Mouse (Mus musculus): Measurements from ENCODE around the gene Pik3ca.

The Pik3ca gene

DNA sequence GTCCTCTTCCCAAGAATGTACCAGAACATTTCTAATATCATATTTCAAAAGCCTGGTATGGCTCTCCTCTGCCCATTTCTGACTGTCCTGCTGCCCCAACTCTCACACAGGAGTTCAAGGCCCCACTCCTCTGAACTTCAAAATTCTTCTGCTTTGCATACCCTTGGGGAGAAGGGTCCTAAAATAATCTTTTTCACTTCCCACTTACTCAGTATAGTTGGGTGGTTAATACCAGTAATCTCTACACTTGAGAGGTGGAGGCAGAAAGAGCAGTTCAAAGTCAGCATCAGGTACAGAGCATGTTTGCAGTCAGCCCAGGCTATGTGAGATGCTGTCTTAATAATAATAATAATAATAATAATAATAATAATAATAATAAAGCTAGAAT is 93.5 kb downstream of the Pik3ca start:
- no peak overlapping the region for H3K4me3 ChIP-seq (replicated peaks; ENCODE audit: low read length)
- no peaks in the 10 kb centered on the region for H3K9me3 ChIP-seq (ENCODE audit: low read length)
- no peaks in the 10 kb centered on the region for H3K36me3 ChIP-seq (ENCODE audit: insufficient read depth, low read length)
- no peaks in the 10 kb centered on the region for H3K27me3 ChIP-seq (ENCODE audit: insufficient read depth, low read length)
- no peak for TF ChIP-seq NANOG (IDR thresholded peaks at IDR 0.05; ENCODE audit: borderline replicate concordance, low read length)
- no peak for TF ChIP-seq POU5F1 (IDR thresholded peaks at IDR 0.05; ENCODE audit: borderline replicate concordance, low read length)
- no peak for TF ChIP-seq CTCF (conservative IDR thresholded peaks at IDR 0.05; ENCODE audit: low read length)
- peaks cover 12% of the 10 kb centered on the region; the same call in 1 of the 2 replicates for H3K4me1 ChIP-seq (replicated peaks; ENCODE audit: low read depth, low read length)

DNA sequence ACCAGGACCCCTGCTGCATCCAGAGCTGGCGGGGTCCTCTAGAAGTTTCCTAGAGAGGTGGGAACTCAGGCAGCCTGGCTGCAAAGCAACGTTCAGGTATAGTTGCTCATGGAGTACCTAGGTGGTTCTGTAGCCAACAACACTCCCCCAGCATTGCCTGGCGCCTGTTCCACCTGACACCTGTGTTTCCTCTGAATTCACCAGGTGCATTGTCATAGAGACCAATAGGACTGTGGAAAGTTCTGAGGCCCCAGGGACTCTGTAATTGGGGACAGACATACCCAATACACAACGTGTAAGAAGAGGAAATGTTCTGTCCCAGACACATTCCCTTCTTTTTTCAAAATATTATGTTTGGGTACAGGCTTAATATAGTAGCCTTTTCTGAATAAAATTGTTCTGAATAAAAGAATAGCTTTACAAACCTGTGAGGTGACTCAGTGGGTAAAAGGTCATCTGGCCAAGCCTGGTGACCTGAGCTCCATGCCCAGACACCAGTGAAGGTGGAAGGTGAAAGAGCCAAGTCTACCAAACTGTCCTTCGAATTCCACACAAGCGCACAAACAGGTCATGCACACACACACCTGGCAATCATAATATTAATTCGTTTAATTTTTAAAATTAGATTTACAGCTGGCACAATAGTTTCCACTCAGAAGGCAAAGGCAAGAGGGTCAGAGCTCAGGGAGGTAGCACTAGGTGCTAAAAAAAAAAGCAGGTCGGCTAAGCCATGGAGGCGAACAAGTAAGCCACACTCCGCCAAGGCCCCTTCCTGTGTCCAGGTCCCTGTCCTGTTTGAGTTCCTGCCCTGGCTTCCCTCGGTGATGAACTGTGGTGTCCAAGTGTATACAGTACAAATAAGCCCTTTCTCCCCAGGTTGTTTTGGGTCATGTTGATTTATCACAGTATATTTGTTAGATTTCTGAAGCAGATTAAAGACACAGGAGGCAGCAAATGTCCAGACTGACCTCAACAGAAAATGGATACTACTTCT is 94.9 kb downstream of the Pik3ca start, which contains the start of gene Kcnmb3:
Gene Kcnmb3 (minus strand): TSS at position 135 of the 994 bp plus-strand sequence.
- TF ChIP-seq NANOG (IDR thresholded peaks at IDR 0.05; ENCODE audit: borderline replicate concordance, low read length) (no peak), POU5F1 (IDR thresholded peaks at IDR 0.05; ENCODE audit: borderline replicate concordance, low read length) (no peak), CTCF (conservative IDR thresholded peaks at IDR 0.05; ENCODE audit: low read length) (no peak)
- Histone ChIP-seq H3K4me1 (replicated peaks; ENCODE audit: low read depth, low read length) (peaks cover 21% of the 10 kb centered on the region), H3K4me3 (replicated peaks; ENCODE audit: low read length) (peak within 1 kb of the TSS; percentile 35; the same call in 1 of the 2 replicates), H3K27me3 (ENCODE audit: insufficient read depth, low read length) (no peaks in the 10 kb centered on the region), H3K9me3 (ENCODE audit: low read length) (no peaks in the 10 kb centered on the region), H3K36me3 (ENCODE audit: insufficient read depth, low read length) (no peaks in the 10 kb centered on the region)

GRCm38 (mm10) chr3:32494387-32495087 is 97.1 kb downstream of the Pik3ca start:
- Histone ChIP-seq H3K9me3 (ENCODE audit: low read length) (no peaks in the 10 kb centered on the region), H3K27me3 (ENCODE audit: insufficient read depth, low read length) (no peaks in the 10 kb centered on the region), H3K4me1 (replicated peaks; ENCODE audit: low read depth, low read length) (peaks cover 21% of the 10 kb centered on the region), H3K36me3 (ENCODE audit: insufficient read depth, low read length) (no peaks in the 10 kb centered on the region), H3K4me3 (replicated peaks; ENCODE audit: low read length) (no peak overlapping the region)
- TF ChIP-seq CTCF (conservative IDR thresholded peaks at IDR 0.05; ENCODE audit: low read length), result peak; percentile 20; the same call in 1 of the 2 replicates
- TF ChIP-seq NANOG (IDR thresholded peaks at IDR 0.05; ENCODE audit: borderline replicate concordance, low read length), result no peak
- no peak for TF ChIP-seq POU5F1 (IDR thresholded peaks at IDR 0.05; ENCODE audit: borderline replicate concordance, low read length)

DNA sequence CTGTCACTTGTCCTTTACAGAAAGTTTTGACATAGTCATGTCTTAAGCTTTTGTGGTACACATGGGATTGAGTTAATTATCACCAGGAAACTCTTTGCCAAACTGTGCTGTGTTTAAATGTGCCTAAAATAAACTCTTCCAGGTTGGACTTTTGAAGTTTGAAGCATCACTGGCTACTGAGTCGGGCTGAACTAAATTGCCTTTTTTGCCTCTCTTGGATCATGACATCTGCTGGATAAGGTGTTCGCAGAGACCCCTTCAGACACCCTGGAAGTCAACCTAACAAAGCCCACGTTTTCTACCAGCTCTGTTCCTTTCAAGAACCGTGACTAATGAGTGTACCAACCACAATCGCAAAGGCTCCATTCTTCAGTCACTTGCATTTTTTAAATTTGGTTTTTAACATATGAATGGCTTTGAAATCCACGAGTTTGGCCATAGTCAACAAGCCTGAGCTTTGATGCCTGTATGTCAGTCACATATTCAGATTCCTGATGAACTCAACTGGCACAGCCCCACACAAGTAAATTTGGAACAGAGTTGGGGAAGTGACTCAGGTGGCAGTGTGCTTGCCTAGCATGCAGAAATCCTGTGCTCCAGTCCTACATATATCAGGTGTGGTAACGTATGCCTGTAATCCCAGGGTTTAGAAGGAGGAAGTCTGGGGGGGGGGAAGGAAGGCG is 97.8 kb downstream of the Pik3ca start:
- Histone ChIP-seq H3K27me3 (ENCODE audit: insufficient read depth, low read length) (no peaks in the 10 kb centered on the region), H3K36me3 (ENCODE audit: insufficient read depth, low read length) (no peaks in the 10 kb centered on the region), H3K4me3 (replicated peaks; ENCODE audit: low read length) (no peak overlapping the region), H3K9me3 (ENCODE audit: low read length) (no peaks in the 10 kb centered on the region), H3K4me1 (replicated peaks; ENCODE audit: low read depth, low read length) (peaks cover 21% of the 10 kb centered on the region)
- TF ChIP-seq POU5F1 (IDR thresholded peaks at IDR 0.05; ENCODE audit: borderline replicate concordance, low read length) (no peak), NANOG (IDR thresholded peaks at IDR 0.05; ENCODE audit: borderline replicate concordance, low read length) (no peak), CTCF (conservative IDR thresholded peaks at IDR 0.05; ENCODE audit: low read length) (no peak)

DNA sequence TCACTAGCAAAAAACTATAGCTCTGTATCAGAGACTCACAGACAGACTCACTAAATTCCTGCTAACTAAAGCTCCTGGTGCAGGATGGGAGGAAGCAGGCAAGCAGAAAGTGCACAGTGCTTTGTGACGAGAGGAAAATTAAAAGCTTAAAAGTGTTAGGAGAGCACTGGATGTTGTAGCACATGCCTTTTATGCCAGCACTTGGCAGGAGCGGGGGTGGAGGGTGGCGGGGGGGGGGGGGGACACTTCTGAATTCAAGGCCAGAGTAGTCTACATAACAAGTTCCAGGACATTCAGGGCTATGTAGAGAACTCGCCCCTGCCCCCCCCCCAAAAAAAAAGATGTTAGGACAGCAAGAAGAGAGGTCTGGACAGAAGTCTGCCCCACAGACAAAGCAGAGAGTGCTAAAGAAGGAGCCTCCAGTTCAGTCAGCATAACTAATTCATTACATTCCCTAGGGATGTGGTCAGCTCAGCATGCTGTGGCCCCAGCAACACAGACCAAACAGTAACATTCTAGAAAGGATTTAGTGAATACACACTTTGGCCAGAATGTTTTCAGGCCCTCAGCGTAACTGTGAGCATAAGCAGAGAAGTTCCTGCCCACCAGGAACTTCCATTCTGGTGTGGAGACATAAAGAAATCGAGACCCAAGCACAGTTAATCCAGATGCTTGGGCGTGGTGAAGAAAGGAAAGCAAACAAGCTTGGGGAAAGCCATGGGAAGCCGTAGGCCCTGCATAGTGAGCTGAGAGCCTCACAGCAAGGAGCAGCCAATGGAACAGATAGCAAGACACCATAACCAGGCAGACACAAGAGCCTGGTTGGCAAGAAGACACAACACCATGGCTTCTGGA is 98.6 kb downstream of the Pik3ca start:
- H3K4me1 ChIP-seq (replicated peaks; ENCODE audit: low read depth, low read length), result peaks cover 21% of the 10 kb centered on the region
- H3K36me3 ChIP-seq (ENCODE audit: insufficient read depth, low read length), result no peaks in the 10 kb centered on the region
- TF ChIP-seq NANOG (IDR thresholded peaks at IDR 0.05; ENCODE audit: borderline replicate concordance, low read length), result no peak
- no peak overlapping the region for H3K4me3 ChIP-seq (replicated peaks; ENCODE audit: low read length)
- H3K9me3 ChIP-seq (ENCODE audit: low read length), result no peaks in the 10 kb centered on the region
- no peaks in the 10 kb centered on the region for H3K27me3 ChIP-seq (ENCODE audit: insufficient read depth, low read length)

DNA sequence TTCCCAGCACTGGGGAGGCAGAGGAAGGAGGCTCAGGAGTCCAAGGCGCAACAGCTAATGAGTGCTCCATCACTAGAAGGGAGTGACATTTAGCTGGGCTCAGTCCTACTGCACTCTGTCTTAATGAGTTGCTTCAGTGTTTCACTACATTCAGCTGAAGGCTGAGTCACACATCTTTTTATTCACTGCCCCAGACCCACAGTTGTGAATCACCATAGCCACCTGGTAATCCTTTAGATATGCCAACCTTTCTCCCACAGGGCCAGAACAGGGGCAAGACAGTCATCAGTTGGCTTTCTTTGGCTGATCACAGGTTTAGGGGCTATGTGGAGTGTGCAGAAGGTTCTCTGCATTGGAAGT is 99.2 kb downstream of the Pik3ca start:
- Histone ChIP-seq H3K27me3 (ENCODE audit: insufficient read depth, low read length) (no peaks in the 10 kb centered on the region), H3K4me1 (replicated peaks; ENCODE audit: low read depth, low read length) (peaks cover 19% of the 10 kb centered on the region), H3K36me3 (ENCODE audit: insufficient read depth, low read length) (no peaks in the 10 kb centered on the region), H3K9me3 (ENCODE audit: low read length) (no peaks in the 10 kb centered on the region), H3K4me3 (replicated peaks; ENCODE audit: low read length) (no peak overlapping the region)
- TF ChIP-seq POU5F1 (IDR thresholded peaks at IDR 0.05; ENCODE audit: borderline replicate concordance, low read length), result no peak
- TF ChIP-seq NANOG (IDR thresholded peaks at IDR 0.05; ENCODE audit: borderline replicate concordance, low read length), result no peak
- no peak for TF ChIP-seq CTCF (conservative IDR thresholded peaks at IDR 0.05; ENCODE audit: low read length)

DNA sequence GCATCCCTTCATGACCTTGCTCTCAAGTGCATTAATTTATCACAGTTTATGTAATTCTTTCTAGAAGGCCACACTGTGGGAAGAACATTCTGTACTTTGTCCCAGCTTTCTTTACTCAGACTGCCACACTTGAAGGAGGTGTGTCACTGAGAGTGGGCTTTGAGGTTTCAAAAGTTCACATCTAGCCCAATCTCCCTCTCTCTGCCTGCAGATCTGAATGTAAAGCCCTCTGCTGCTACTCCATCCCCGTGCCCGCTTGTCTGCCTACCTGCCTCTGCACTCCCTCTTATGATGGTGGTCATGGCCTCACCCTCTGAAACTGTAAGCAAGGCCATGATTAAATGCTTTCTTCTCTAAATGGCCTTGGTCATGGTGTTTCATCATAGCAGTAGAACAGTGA is 102.9 kb downstream of the Pik3ca start:
- no peak for TF ChIP-seq CTCF (conservative IDR thresholded peaks at IDR 0.05; ENCODE audit: low read length)
- TF ChIP-seq NANOG (IDR thresholded peaks at IDR 0.05; ENCODE audit: borderline replicate concordance, low read length), result no peak
- no peak for TF ChIP-seq POU5F1 (IDR thresholded peaks at IDR 0.05; ENCODE audit: borderline replicate concordance, low read length)
- H3K9me3 ChIP-seq (ENCODE audit: low read length), result no peaks in the 10 kb centered on the region
- H3K4me3 ChIP-seq (replicated peaks; ENCODE audit: low read length), result no peak overlapping the region
- no peaks in the 10 kb centered on the region for H3K36me3 ChIP-seq (ENCODE audit: insufficient read depth, low read length)
- H3K27me3 ChIP-seq (ENCODE audit: insufficient read depth, low read length), result no peaks in the 10 kb centered on the region
- H3K4me1 ChIP-seq (replicated peaks; ENCODE audit: low read depth, low read length), result peaks cover 16% of the 10 kb centered on the region
